Mouse (Mus musculus): Measurements from ENCODE around the gene Abca16.
A peak's percentile ranks its signal among the peaks of the same experiment; 100 is the strongest.

Abca16 gene

GRCm38 (mm10) chr7:120409447-120409846, at the start of gene Abca16:
TSS of gene Abca16 (plus strand) at chr7:120409647.
- no peak for DNase-seq (ENCODE audit: extremely low spot score)

GRCm38 (mm10) chr7:120361159-120361558, 48.3 kb upstream of the Abca16 start:
- peak; percentile 35 for DNase-seq (ENCODE audit: extremely low spot score)

GRCm38 (mm10) chr7:120412391-120412790, 2.9 kb downstream of the Abca16 start:
- no peak for DNase-seq (ENCODE audit: extremely low spot score)

- DNase-seq (ENCODE audit: extremely low spot score), result no peak
Measured at GRCm38 (mm10) chr7:120426625-120427024, 17.2 kb downstream of the Abca16 start.

GRCm38 (mm10) chr7:120431464-120431863, 22.0 kb downstream of the Abca16 start:
- no peak for DNase-seq (ENCODE audit: extremely low spot score)

- DNase-seq (ENCODE audit: extremely low spot score), result peak; percentile 60
Measured at GRCm38 (mm10) chr7:120503891-120504662, 94.6 kb downstream of the Abca16 start.

- DNase-seq (ENCODE audit: extremely low spot score), result no peak
Measured at GRCm38 (mm10) chr7:120504663-120504979, 95.2 kb downstream of the Abca16 start.

- no peak for DNase-seq (ENCODE audit: extremely low spot score)
Measured at GRCm38 (mm10) chr7:120534805-120535204, 125.4 kb downstream of the Abca16 start.

- DNase-seq (ENCODE audit: extremely low spot score), result no peak
Measured at GRCm38 (mm10) chr7:120552479-120553180, 143.2 kb downstream of the Abca16 start.

GRCm38 (mm10) chr7:120553181-120553551, 143.7 kb downstream of the Abca16 start:
- DNase-seq (ENCODE audit: extremely low spot score), result no peak

GRCm38 (mm10) chr7:120567366-120567765, 157.9 kb downstream of the Abca16 start:
- no peak for DNase-seq (ENCODE audit: extremely low spot score)

GRCm38 (mm10) chr7:120576520-120576919, 167.1 kb downstream of the Abca16 start:
- DNase-seq (ENCODE audit: extremely low spot score), result no peak

All from embryo, embryonic 9.5 days (tissue).